Mouse (Mus musculus): ENCODE results near the gene Enpp4. TPM values are rescaled to one million over a fixed set of nuclear protein-coding genes. Genes with fewer than 3 reads are reported as not detected.

The Enpp4 gene
- polyA plus RNA-seq, 1 experiment from 2014 or later: 5.1 TPM

GRCm38 (mm10) chr17:44088226-44088625 is 17.4 kb downstream of the Enpp4 start:
- WGBS (ENCODE audit: insufficient replicate concordance): 54% methylated on average over 3 of the region's 3 CpGs
- no peak overlapping the region for H3K4me2 ChIP-seq
- no peaks in the 10 kb centered on the region for H3K27me3 ChIP-seq (replicated peaks)
- no peak for ATAC-seq
- H3K27ac ChIP-seq: no peak overlapping the region
- no peak overlapping the region for H3K4me3 ChIP-seq
- H3K4me1 ChIP-seq: no peaks in the 10 kb centered on the region
- no peaks in the 10 kb centered on the region for H3K9me3 ChIP-seq (replicated peaks)
- H3K9ac ChIP-seq: no peak overlapping the region
- H3K36me3 ChIP-seq: no peaks in the 10 kb centered on the region

DNA sequence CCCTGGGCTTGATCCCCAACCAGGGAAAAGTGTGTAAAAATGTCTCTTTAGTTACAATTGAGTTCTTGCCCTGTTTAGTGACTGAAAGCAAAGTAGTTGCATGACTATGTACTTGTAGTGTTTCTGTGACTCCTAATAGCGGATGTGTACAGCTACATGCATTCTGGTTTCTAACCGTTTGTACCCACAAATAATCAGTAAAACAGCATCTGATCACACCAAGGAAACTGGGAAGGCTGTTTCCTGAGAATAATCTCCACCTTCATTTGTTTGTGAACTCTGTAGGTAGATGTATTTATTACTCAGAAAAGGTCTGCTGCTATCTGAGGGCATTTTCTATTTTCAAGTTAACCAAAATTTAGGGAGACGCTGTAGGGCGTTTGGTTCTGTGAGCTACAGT is 22.5 kb downstream of the Enpp4 start:
- H3K27ac ChIP-seq: no peak overlapping the region
- no peaks in the 10 kb centered on the region for H3K36me3 ChIP-seq
- 0 out of 2 replicates have a peak, but pooled peaks cover under 1% of the 10 kb centered on the region for H3K27me3 ChIP-seq (replicated peaks)
- H3K9ac ChIP-seq: no peak overlapping the region
- 0 out of 2 replicates have a peak, but pooled peaks cover 5% of the 10 kb centered on the region for H3K4me1 ChIP-seq
- WGBS (ENCODE audit: insufficient replicate concordance): 62% methylated on average over 4 of the region's 4 CpGs
- H3K4me3 ChIP-seq: no peak overlapping the region
- H3K9me3 ChIP-seq (replicated peaks): no peaks in the 10 kb centered on the region
- no peak overlapping the region for H3K4me2 ChIP-seq
- no peak for ATAC-seq

DNA sequence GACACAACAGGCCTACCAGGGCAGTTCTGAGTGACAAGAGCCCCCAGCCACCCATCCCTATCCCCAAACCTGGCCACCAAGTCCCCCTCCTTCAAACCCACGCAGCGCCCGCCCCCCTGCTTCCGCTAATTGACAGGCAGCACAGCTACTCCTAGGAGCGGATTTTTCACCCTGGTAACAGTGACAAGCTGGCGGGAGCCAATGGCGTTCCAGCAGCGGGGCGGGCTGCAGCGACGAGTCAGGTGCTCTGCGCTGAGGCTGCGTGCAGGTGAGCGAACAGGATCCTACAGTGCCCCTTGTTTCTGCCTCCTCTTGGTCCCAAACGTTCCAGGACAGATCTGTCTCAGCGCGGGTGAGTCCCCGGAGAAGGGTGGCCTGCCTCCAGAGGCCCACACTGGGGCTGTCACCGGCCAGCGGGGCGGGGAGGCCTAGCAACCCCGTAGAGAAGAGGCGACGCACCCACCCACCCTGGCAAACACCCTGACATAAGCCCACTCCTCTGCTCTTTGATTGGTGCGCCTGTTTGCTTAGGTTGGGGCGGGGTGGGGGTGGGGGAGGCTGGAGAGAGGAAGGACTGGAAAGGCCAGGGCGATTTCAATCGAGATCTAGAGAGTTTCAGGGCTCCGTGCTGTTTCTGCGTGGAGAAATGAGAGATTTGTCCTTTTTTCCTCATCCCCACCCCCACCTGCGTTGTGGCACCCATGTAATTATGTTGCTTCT is 26.8 kb downstream of the Enpp4 start, which contains the start of gene Enpp5:
TSS of gene Enpp5 (plus strand) at position 183 of the 720 bp plus-strand sequence.
- peak within 1 kb of the TSS; percentile 80 for H3K4me2 ChIP-seq
- H3K4me3 ChIP-seq: peak within 1 kb of the TSS; percentile 58
- WGBS (ENCODE audit: insufficient replicate concordance): 2% methylated on average over 31 of the region's 31 CpGs
- peak; percentile 87 for ATAC-seq
- 0 out of 2 replicates have a peak, but pooled peaks cover 3% of the 10 kb centered on the region for H3K27me3 ChIP-seq (replicated peaks)
- no peaks in the 10 kb centered on the region for H3K9me3 ChIP-seq (replicated peaks)
- H3K4me1 ChIP-seq: 0 out of 2 replicates have a peak, but pooled peaks cover 5% of the 10 kb centered on the region
- no peaks in the 10 kb centered on the region for H3K36me3 ChIP-seq
- H3K27ac ChIP-seq: 0 out of 2 replicates have a peak within 1 kb of the TSS, but pooled peaks have one; percentile 20
- H3K9ac ChIP-seq: peak within 1 kb of the TSS; percentile 60

- no peak overlapping the region for H3K27ac ChIP-seq
- 0 out of 2 replicates have a peak, but pooled peaks cover 5% of the 10 kb centered on the region for H3K4me1 ChIP-seq
- no peaks in the 10 kb centered on the region for H3K9me3 ChIP-seq (replicated peaks)
- no peak overlapping the region for H3K4me2 ChIP-seq
- H3K4me3 ChIP-seq: no peak overlapping the region
- no peak overlapping the region for H3K9ac ChIP-seq
- 0 out of 2 replicates have a peak, but pooled peaks cover 3% of the 10 kb centered on the region for H3K27me3 ChIP-seq (replicated peaks)
- H3K36me3 ChIP-seq: no peaks in the 10 kb centered on the region
- 57% methylated on average over 2 of the region's 2 CpGs for WGBS (ENCODE audit: insufficient replicate concordance)
- ATAC-seq: no peak
Observed at GRCm38 (mm10) chr17:44077843-44078160, 27.8 kb downstream of the Enpp4 start.

- Histone ChIP-seq H3K4me2 (no peak overlapping the region), H3K4me3 (no peak overlapping the region), H3K27ac (no peak overlapping the region), H3K27me3 (replicated peaks) (0 out of 2 replicates have a peak, but pooled peaks cover 3% of the 10 kb centered on the region), H3K4me1 (0 out of 2 replicates have a peak, but pooled peaks cover 5% of the 10 kb centered on the region), H3K9me3 (replicated peaks) (no peaks in the 10 kb centered on the region), H3K9ac (no peak overlapping the region), H3K36me3 (no peaks in the 10 kb centered on the region)
- no peak for ATAC-seq
- WGBS (ENCODE audit: insufficient replicate concordance): 69% methylated on average over 12 of the region's 12 CpGs
Observed at GRCm38 (mm10) chr17:44077146-44077842, 28.3 kb downstream of the Enpp4 start.

DNA sequence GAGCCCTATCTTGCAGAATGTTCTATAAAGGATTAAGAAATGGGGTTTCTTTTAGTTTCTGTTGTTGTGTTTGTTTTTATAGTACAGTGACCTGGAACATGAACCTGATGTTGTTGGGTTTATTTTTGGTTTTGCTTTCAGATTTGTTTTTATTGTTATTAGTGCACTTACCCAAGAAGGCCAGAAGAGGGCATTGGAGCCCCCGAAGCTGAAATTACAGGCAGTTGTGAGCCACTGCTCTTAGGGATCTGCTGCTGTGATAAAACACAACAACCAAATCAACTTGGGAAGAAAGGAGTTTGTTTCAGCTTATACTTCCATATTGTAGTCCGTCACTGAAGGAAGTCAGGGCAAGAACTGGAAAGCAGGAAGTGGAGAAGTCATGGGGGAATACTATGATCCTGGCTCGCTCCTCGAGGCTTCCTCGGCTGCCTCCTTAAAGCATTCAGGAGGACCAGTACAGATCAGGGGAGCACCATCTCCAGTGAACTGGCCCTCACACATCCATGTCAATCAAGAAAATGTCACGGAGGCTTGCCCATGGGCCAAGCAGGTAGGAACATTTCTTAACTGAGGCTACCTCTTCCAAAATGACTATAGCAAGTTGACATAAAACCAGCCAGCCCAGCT is 29.4 kb downstream of the Enpp4 start:
- Histone ChIP-seq H3K27me3 (replicated peaks) (0 out of 2 replicates have a peak, but pooled peaks cover 3% of the 10 kb centered on the region), H3K36me3 (no peaks in the 10 kb centered on the region), H3K4me3 (no peak overlapping the region), H3K27ac (no peak overlapping the region), H3K4me2 (no peak overlapping the region), H3K9me3 (replicated peaks) (no peaks in the 10 kb centered on the region), H3K9ac (no peak overlapping the region), H3K4me1 (0 out of 2 replicates have a peak, but pooled peaks cover 5% of the 10 kb centered on the region)
- ATAC-seq: no peak
- 41% methylated on average over 6 of the region's 6 CpGs for WGBS (ENCODE audit: insufficient replicate concordance)

- no peak overlapping the region for H3K27ac ChIP-seq
- ATAC-seq: no peak
- H3K36me3 ChIP-seq: no peaks in the 10 kb centered on the region
- H3K27me3 ChIP-seq (replicated peaks): 0 out of 2 replicates have a peak, but pooled peaks cover 3% of the 10 kb centered on the region
- no peak overlapping the region for H3K4me3 ChIP-seq
- H3K9me3 ChIP-seq (replicated peaks): no peaks in the 10 kb centered on the region
- 70% methylated on average over 3 of the region's 3 CpGs for WGBS (ENCODE audit: insufficient replicate concordance)
- H3K4me1 ChIP-seq: 0 out of 2 replicates have a peak, but pooled peaks cover 5% of the 10 kb centered on the region
- no peak overlapping the region for H3K9ac ChIP-seq
- H3K4me2 ChIP-seq: no peak overlapping the region
Observed at GRCm38 (mm10) chr17:44075601-44076000, 30.0 kb downstream of the Enpp4 start.

DNA sequence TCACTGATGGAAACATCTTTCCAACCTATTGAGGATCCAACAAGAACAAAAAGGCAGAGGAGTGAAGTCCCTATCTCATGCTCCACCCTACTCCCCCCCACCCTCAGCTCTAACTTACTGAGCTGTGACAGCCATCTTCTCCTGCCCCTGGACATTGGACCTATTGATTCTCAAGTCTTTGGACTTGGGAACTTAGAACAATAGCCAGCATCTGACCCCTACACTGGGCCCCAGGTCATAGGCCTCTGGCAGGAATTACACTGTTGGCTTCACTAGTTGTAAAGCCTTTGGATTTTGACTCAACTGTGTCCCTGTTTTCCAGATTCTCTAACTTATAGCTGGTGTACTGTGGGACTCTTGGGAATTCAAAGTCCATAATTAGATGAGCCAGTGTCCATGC is 33.9 kb downstream of the Enpp4 start:
- Histone ChIP-seq H3K9ac (no peak overlapping the region), H3K9me3 (replicated peaks) (no peaks in the 10 kb centered on the region), H3K27ac (no peak overlapping the region), H3K27me3 (replicated peaks) (no peaks in the 10 kb centered on the region), H3K4me3 (no peak overlapping the region), H3K4me1 (no peaks in the 10 kb centered on the region), H3K36me3 (no peaks in the 10 kb centered on the region), H3K4me2 (no peak overlapping the region)
- ATAC-seq: no peak

- no peaks in the 10 kb centered on the region for H3K4me1 ChIP-seq
- no peak overlapping the region for H3K9ac ChIP-seq
- ATAC-seq: no peak
- no peaks in the 10 kb centered on the region for H3K27me3 ChIP-seq (replicated peaks)
- 55% methylated on average over 6 of the region's 6 CpGs for WGBS (ENCODE audit: insufficient replicate concordance)
- H3K4me2 ChIP-seq: no peak overlapping the region
- H3K36me3 ChIP-seq: no peaks in the 10 kb centered on the region
- no peak overlapping the region for H3K4me3 ChIP-seq
- H3K9me3 ChIP-seq (replicated peaks): no peaks in the 10 kb centered on the region
- H3K27ac ChIP-seq: no peak overlapping the region
Observed at GRCm38 (mm10) chr17:44068876-44069275, 36.7 kb downstream of the Enpp4 start.

DNA sequence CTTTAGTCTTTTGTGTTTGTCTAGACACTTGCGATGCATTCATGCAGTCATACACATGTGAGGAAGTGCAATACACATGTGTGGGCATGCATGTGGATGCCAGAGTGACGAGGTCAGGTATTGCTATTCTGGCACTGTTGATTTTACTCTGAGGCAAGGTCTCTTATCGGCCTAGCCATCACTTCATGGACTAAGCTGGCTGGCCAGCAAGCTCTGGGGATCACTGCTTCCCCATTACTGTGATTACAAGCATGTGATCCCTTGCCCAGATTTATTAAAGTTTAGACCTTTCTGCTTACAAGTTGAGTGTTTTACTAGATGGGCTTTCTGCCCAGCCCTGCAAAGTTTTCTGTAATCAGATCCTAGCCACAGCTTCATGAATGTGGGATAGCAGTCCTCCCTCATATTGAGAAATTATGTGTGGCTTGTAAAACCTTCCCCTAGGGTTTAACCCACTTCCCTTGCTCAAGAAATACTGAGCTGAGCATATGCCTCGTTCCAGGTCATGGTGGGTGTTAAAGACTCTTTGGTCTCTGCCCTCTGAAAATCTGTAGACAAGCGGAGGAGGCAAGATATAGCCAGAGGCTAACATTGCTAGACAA is 44.2 kb downstream of the Enpp4 start:
- 57% methylated on average over 5 of the region's 5 CpGs for WGBS (ENCODE audit: insufficient replicate concordance)
- no peak for ATAC-seq
- Histone ChIP-seq H3K27me3 (replicated peaks) (no peaks in the 10 kb centered on the region), H3K9ac (no peak overlapping the region), H3K4me1 (no peaks in the 10 kb centered on the region), H3K36me3 (no peaks in the 10 kb centered on the region), H3K27ac (no peak overlapping the region), H3K4me3 (no peak overlapping the region), H3K9me3 (replicated peaks) (no peaks in the 10 kb centered on the region), H3K4me2 (no peak overlapping the region)

- no peaks in the 10 kb centered on the region for H3K36me3 ChIP-seq
- WGBS (ENCODE audit: insufficient replicate concordance): 68% methylated on average over 1 of the region's 1 CpGs
- H3K9ac ChIP-seq: no peak overlapping the region
- H3K27me3 ChIP-seq (replicated peaks): no peaks in the 10 kb centered on the region
- H3K4me2 ChIP-seq: no peak overlapping the region
- H3K4me1 ChIP-seq: no peaks in the 10 kb centered on the region
- no peaks in the 10 kb centered on the region for H3K9me3 ChIP-seq (replicated peaks)
- no peak overlapping the region for H3K4me3 ChIP-seq
- H3K27ac ChIP-seq: no peak overlapping the region
- ATAC-seq: no peak
Observed at GRCm38 (mm10) chr17:44060781-44061180, 44.8 kb downstream of the Enpp4 start.

- H3K27ac ChIP-seq: no peak overlapping the region
- H3K4me3 ChIP-seq: no peak overlapping the region
- H3K9ac ChIP-seq: no peak overlapping the region
- H3K4me1 ChIP-seq: no peaks in the 10 kb centered on the region; the same call in 1 of the 2 replicates
- no peaks in the 10 kb centered on the region for H3K9me3 ChIP-seq (replicated peaks)
- H3K36me3 ChIP-seq: no peaks in the 10 kb centered on the region
- H3K27me3 ChIP-seq (replicated peaks): no peaks in the 10 kb centered on the region
- no peak overlapping the region for H3K4me2 ChIP-seq
- ATAC-seq: peak; percentile 58; the same call in 1 of the 2 replicates
Observed at GRCm38 (mm10) chr17:44058145-44058544, 47.5 kb downstream of the Enpp4 start.

Measured in liver, embryonic 12.5 days (tissue).